Mouse (Mus musculus): ENCODE measurements around the gene Cask. TPM values are rescaled to one million over a fixed set of nuclear protein-coding genes. Genes with fewer than 3 reads are reported as not detected.

Gene Cask
- polyA plus RNA-seq, 1 experiment from 2014 or later: 17.4 TPM

GRCm38 (mm10) chrX:13554504-13554903 is 296.7 kb downstream of the Cask start:
- H3K27ac ChIP-seq: no peak overlapping the region
- H3K27me3 ChIP-seq: 0 out of 2 replicates have a peak, but pooled peaks cover 7% of the 10 kb centered on the region
- H3K36me3 ChIP-seq: peaks cover 6% of the 10 kb centered on the region; the same call in 1 of the 2 replicates
- H3K4me2 ChIP-seq: no peak overlapping the region
- no peak overlapping the region for H3K9ac ChIP-seq
- no peaks in the 10 kb centered on the region for H3K4me1 ChIP-seq
- 80% methylated on average over 3 of the region's 3 CpGs for WGBS
- H3K9me3 ChIP-seq (replicated peaks): no peaks in the 10 kb centered on the region
- H3K4me3 ChIP-seq (replicated peaks): no peak overlapping the region
- no peak for ATAC-seq (replicated peaks; ENCODE audit: low FRiP score)

GRCm38 (mm10) chrX:13552288-13552687 is 298.9 kb downstream of the Cask start:
- Histone ChIP-seq H3K4me3 (replicated peaks) (no peak overlapping the region), H3K9ac (no peak overlapping the region), H3K27ac (no peak overlapping the region), H3K36me3 (peaks cover 6% of the 10 kb centered on the region; the same call in 1 of the 2 replicates), H3K4me2 (no peak overlapping the region), H3K27me3 (peaks cover 14% of the 10 kb centered on the region; the same call in 1 of the 2 replicates), H3K9me3 (replicated peaks) (no peaks in the 10 kb centered on the region), H3K4me1 (no peaks in the 10 kb centered on the region)
- no peak for ATAC-seq (replicated peaks; ENCODE audit: low FRiP score)
- WGBS: 68% methylated on average over 2 of the region's 2 CpGs

- Histone ChIP-seq H3K27ac (no peak overlapping the region), H3K9ac (no peak overlapping the region), H3K4me1 (no peaks in the 10 kb centered on the region), H3K27me3 (peaks cover 14% of the 10 kb centered on the region; the same call in 1 of the 2 replicates), H3K4me2 (no peak overlapping the region), H3K4me3 (replicated peaks) (no peak overlapping the region), H3K36me3 (peaks cover 6% of the 10 kb centered on the region; the same call in 1 of the 2 replicates), H3K9me3 (replicated peaks) (no peaks in the 10 kb centered on the region)
- no peak for ATAC-seq (replicated peaks; ENCODE audit: low FRiP score)
- WGBS: 85% methylated on average over 4 of the region's 4 CpGs
Measured at GRCm38 (mm10) chrX:13551566-13551965, 299.6 kb downstream of the Cask start.

GRCm38 (mm10) chrX:13549100-13549499 is 302.1 kb downstream of the Cask start:
- Histone ChIP-seq H3K27me3 (peaks cover 11% of the 10 kb centered on the region; the same call in 1 of the 2 replicates), H3K4me3 (replicated peaks) (no peak overlapping the region), H3K9ac (no peak overlapping the region), H3K4me2 (no peak overlapping the region), H3K27ac (no peak overlapping the region), H3K4me1 (no peaks in the 10 kb centered on the region), H3K36me3 (peaks cover 2% of the 10 kb centered on the region; the same call in 1 of the 2 replicates), H3K9me3 (replicated peaks) (no peaks in the 10 kb centered on the region)
- WGBS: 85% methylated on average over 4 of the region's 4 CpGs
- no peak for ATAC-seq (replicated peaks; ENCODE audit: low FRiP score)

- Histone ChIP-seq H3K4me3 (replicated peaks) (no peak overlapping the region), H3K27me3 (peaks cover 37% of the 10 kb centered on the region), H3K36me3 (no peaks in the 10 kb centered on the region), H3K9me3 (replicated peaks) (no peaks in the 10 kb centered on the region), H3K4me1 (no peaks in the 10 kb centered on the region), H3K27ac (no peak overlapping the region), H3K4me2 (no peak overlapping the region), H3K9ac (no peak overlapping the region)
- 89% methylated on average over 8 of the region's 8 CpGs for WGBS
- no peak for ATAC-seq (replicated peaks; ENCODE audit: low FRiP score)
Measured at GRCm38 (mm10) chrX:13521288-13521687, 329.9 kb downstream of the Cask start.

- no peak overlapping the region for H3K9ac ChIP-seq
- peaks cover 39% of the 10 kb centered on the region for H3K27me3 ChIP-seq
- WGBS: 77% methylated on average over 4 of the region's 4 CpGs
- no peak overlapping the region for H3K27ac ChIP-seq
- H3K4me1 ChIP-seq: no peaks in the 10 kb centered on the region
- no peaks in the 10 kb centered on the region for H3K9me3 ChIP-seq (replicated peaks)
- no peaks in the 10 kb centered on the region for H3K36me3 ChIP-seq
- ATAC-seq (replicated peaks; ENCODE audit: low FRiP score): no peak
- H3K4me2 ChIP-seq: no peak overlapping the region
- no peak overlapping the region for H3K4me3 ChIP-seq (replicated peaks)
Measured at GRCm38 (mm10) chrX:13520566-13520965, 330.6 kb downstream of the Cask start.

GRCm38 (mm10) chrX:13519408-13519783 is 331.8 kb downstream of the Cask start:
- Histone ChIP-seq H3K36me3 (no peaks in the 10 kb centered on the region), H3K27ac (no peak overlapping the region), H3K4me1 (no peaks in the 10 kb centered on the region), H3K9ac (no peak overlapping the region), H3K4me3 (replicated peaks) (no peak overlapping the region), H3K9me3 (replicated peaks) (no peaks in the 10 kb centered on the region), H3K4me2 (no peak overlapping the region), H3K27me3 (peaks cover 42% of the 10 kb centered on the region)
- no peak for ATAC-seq (replicated peaks; ENCODE audit: low FRiP score)
- WGBS: 94% methylated on average over 5 of the region's 5 CpGs

- Histone ChIP-seq H3K9ac (no peak overlapping the region), H3K4me3 (replicated peaks) (no peak overlapping the region), H3K4me1 (no peaks in the 10 kb centered on the region), H3K36me3 (no peaks in the 10 kb centered on the region), H3K27ac (no peak overlapping the region), H3K27me3 (peaks cover 42% of the 10 kb centered on the region), H3K4me2 (no peak overlapping the region), H3K9me3 (replicated peaks) (no peaks in the 10 kb centered on the region)
- 79% methylated on average over 4 of the region's 4 CpGs for WGBS
- ATAC-seq (replicated peaks; ENCODE audit: low FRiP score): no peak
Measured at GRCm38 (mm10) chrX:13518781-13519407, 332.3 kb downstream of the Cask start.

GRCm38 (mm10) chrX:13518019-13518418 is 333.1 kb downstream of the Cask start:
- no peaks in the 10 kb centered on the region for H3K9me3 ChIP-seq (replicated peaks)
- no peak overlapping the region for H3K27ac ChIP-seq
- 78% methylated on average over 10 of the region's 10 CpGs for WGBS
- H3K4me1 ChIP-seq: no peaks in the 10 kb centered on the region
- no peak overlapping the region for H3K9ac ChIP-seq
- H3K36me3 ChIP-seq: no peaks in the 10 kb centered on the region
- no peak overlapping the region for H3K4me2 ChIP-seq
- H3K27me3 ChIP-seq: peaks cover 45% of the 10 kb centered on the region
- no peak overlapping the region for H3K4me3 ChIP-seq (replicated peaks)
- no peak for ATAC-seq (replicated peaks; ENCODE audit: low FRiP score)

- Histone ChIP-seq H3K9me3 (replicated peaks) (no peaks in the 10 kb centered on the region), H3K4me1 (no peaks in the 10 kb centered on the region), H3K36me3 (no peaks in the 10 kb centered on the region), H3K4me2 (no peak overlapping the region), H3K9ac (no peak overlapping the region), H3K4me3 (replicated peaks) (no peak overlapping the region), H3K27ac (no peak overlapping the region), H3K27me3 (peaks cover 40% of the 10 kb centered on the region)
- 85% methylated on average over 6 of the region's 6 CpGs for WGBS
- no peak for ATAC-seq (replicated peaks; ENCODE audit: low FRiP score)
Measured at GRCm38 (mm10) chrX:13516451-13516850, 334.7 kb downstream of the Cask start.

GRCm38 (mm10) chrX:13513864-13514263 is 337.3 kb downstream of the Cask start:
- WGBS: 86% methylated on average over 5 of the region's 5 CpGs
- no peak overlapping the region for H3K27ac ChIP-seq
- ATAC-seq (replicated peaks; ENCODE audit: low FRiP score): no peak
- H3K36me3 ChIP-seq: no peaks in the 10 kb centered on the region
- peaks cover 33% of the 10 kb centered on the region for H3K27me3 ChIP-seq
- no peaks in the 10 kb centered on the region for H3K9me3 ChIP-seq (replicated peaks)
- H3K4me1 ChIP-seq: no peaks in the 10 kb centered on the region
- H3K4me3 ChIP-seq (replicated peaks): no peak overlapping the region
- no peak overlapping the region for H3K4me2 ChIP-seq
- H3K9ac ChIP-seq: no peak overlapping the region

- WGBS: 48% methylated on average over 2 of the region's 2 CpGs
- Histone ChIP-seq H3K4me1 (no peaks in the 10 kb centered on the region), H3K4me2 (no peak overlapping the region), H3K4me3 (replicated peaks) (no peak overlapping the region), H3K9ac (no peak overlapping the region), H3K27ac (no peak overlapping the region), H3K27me3 (peaks cover 30% of the 10 kb centered on the region), H3K36me3 (no peaks in the 10 kb centered on the region), H3K9me3 (replicated peaks) (no peaks in the 10 kb centered on the region)
- ATAC-seq (replicated peaks; ENCODE audit: low FRiP score): no peak
Measured at GRCm38 (mm10) chrX:13513127-13513526, 338.0 kb downstream of the Cask start.

GRCm38 (mm10) chrX:13506376-13506775 is 344.8 kb downstream of the Cask start:
- no peak for ATAC-seq (replicated peaks; ENCODE audit: low FRiP score)
- Histone ChIP-seq H3K36me3 (no peaks in the 10 kb centered on the region), H3K27me3 (peaks cover 17% of the 10 kb centered on the region), H3K4me3 (replicated peaks) (no peak overlapping the region), H3K9me3 (replicated peaks) (no peaks in the 10 kb centered on the region), H3K27ac (no peak overlapping the region), H3K4me2 (no peak overlapping the region), H3K9ac (no peak overlapping the region), H3K4me1 (no peaks in the 10 kb centered on the region)
- WGBS: 68% methylated on average over 2 of the region's 2 CpGs

Data from kidney, embryonic 15.5 days (tissue).